Mouse (Mus musculus): ENCODE results near the gene Fus.

Fus gene

DNA sequence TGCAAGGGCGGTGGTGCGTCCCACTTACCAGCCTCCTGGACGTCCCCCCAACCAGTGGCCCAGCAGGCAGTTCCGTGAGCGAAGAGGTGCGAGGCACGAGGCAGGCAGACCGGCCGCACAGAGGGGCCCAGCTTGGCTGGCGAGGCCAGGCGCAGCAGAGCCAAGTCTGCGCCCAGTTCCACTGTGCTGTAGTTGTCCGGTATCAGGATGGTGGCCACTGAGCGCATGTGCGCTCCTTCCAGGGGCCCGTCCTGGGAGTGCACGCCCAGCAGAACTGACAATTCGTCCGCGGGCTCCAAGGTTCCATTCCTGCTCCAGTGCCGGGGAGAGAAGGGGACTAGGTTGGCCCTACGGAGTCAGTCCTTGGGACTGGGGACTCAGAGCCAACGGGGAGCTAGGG lies 22.6 kb upstream of the Fus start:
- DNase-seq (ENCODE audit: low spot score): no peak

DNA sequence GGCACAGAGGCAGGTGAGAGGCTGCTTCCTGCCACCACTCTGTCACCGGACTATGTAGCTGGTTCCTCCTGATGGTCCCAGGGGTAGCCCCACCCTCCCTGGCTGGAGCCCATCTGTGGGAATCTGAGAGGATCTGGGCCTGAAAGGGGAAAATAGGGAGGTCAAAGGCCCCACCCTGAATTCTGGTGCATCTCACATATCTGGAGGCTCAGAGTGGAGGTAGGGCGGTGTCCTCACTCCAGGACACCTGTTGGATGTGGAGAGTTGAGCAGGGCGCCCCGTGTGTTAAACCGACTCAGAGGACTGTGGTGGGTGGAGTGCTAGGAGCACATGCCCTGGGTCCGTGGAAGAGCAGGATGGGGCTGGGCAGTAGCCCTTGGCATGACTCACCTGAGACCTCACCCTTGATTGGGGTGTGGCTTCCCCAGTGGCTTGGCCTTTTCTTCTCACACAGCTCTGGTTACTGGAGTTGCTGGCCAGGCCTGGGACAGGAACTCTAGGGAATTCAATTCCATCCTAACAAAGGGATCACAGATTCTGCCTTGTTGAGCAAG lies 20.7 kb upstream of the Fus start, which contains the start of gene Prss36:
TSS of gene Prss36 (minus strand) at position 256 of the 554 bp plus-strand sequence.
- DNase-seq (ENCODE audit: low spot score): no peak

DNA sequence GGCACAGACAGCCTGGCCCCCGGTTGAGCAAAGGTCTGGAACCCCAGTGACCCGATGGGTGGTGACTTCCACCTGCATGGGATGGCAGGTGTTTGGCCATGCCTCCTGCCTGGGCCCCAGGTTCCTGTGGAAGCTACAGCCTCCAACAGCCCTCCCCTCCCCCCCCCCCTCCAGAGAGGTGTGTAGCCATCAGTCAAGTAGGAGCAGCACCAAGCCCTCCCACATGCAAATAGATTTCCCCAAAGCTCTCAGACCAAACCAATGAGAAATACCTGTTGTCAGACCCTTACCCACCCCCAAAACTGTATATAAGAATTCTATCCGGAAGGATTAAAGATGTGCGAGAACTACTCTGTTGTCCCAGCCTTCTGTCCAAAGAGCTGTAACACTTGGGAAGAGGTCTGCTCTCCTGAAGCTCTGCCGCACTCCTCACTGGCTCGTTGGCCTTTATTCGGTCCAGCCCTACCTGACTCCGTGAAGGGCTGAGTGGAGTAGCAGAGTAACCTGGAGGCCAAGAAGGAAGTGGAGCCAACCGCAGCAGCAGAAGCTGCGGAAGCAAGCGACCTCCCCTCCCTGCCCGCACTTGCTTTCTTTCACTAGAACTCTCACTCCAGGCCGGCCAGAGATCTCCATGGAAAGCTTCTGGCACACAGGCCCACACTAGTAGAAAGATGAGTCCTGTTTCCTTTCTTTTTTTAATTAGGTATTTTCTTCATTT lies 14.2 kb upstream of the Fus start:
- DNase-seq (ENCODE audit: low spot score): no peak

DNA sequence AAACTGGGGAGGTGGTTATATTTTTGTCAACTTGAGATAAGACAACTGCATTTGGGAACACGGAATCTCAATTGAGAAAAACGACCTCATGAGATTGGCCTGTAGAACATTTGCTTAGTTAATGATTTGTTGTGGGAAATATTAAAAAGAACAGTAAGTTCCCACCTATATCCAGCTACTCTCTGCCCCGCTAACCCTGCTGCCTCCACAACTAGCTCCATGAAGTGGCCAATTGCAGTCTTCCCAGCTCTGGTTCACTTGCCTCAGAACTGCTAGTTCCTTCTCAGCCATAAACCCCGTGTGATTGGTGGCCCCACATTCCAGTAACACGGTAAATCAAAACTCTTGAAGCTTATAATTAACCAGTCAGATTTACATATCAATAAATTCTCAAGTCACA lies 7.9 kb upstream of the Fus start:
- DNase-seq (ENCODE audit: low spot score): no peak

DNA sequence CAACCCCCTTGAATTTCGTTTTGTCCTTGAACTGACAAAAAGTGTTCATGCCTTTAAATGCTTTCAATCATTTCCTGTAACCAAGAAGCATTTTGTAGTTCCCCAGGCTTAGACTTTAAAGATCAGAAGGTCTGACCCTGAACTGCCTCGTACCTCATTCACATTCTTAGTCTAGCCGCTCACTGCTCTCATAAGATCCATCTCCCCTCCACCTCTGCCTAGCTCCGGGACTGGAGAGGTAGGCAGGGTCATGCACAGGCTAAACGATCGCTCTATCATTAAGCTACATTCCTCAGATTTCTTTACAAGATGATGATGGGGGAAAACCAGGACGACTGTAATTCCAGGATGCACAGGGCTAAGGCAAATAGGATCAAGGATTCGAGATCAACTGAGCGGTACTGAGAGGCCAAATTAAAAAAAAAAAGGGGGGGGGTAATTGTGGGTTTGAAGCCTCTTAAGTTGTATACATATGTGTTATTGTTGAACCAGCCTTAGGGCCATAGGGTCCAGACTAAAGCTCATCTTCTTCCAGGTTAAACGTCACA lies 812 bp upstream of the Fus start:
- DNase-seq (ENCODE audit: low spot score): no peak

DNA sequence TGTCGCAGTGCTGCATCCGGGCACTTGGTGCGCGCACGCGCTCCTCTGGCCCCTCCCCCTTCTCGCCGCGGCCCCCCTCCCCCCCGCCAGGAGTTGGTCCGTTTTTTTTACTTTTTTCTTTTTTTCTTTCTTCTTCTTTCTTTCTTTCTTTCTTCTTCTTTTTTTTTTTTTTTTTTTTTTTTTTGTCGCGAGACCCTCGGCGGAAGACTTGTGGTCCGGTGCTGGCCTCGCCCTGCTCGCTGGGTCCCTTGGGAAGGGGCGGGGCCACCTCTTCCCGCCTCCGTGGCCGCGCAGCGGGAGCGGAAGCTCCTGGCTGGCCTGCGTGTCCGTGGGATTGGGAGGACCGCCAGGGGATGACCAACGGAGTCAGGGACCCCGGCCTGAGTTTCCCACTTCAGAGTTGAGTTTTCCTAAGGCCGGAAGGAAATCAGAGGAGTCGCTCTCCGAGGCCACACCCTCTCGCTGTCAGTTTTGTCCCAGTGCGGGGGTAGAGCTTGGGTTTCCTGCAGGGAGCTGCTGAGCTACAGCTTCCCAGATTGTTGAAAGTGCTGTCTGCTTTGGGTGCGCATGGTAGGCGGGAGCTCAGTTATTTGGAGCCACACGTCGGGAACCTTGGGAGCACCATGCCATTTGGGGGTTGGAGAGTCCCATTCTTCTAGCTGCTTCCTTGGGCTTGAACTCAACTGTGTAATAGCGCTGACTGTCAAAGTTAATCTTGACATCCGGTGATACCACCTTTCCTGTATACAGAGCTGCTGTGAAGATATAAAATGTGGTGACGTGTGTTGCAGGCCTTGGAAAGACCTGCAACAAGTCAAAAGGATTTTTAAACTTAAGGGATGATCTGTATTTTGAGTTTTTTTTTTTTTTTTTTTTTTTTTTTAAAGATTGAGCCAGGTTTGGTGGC lies 918 bp downstream of the Fus start:
- DNase-seq (ENCODE audit: low spot score): peak; percentile 59

DNA sequence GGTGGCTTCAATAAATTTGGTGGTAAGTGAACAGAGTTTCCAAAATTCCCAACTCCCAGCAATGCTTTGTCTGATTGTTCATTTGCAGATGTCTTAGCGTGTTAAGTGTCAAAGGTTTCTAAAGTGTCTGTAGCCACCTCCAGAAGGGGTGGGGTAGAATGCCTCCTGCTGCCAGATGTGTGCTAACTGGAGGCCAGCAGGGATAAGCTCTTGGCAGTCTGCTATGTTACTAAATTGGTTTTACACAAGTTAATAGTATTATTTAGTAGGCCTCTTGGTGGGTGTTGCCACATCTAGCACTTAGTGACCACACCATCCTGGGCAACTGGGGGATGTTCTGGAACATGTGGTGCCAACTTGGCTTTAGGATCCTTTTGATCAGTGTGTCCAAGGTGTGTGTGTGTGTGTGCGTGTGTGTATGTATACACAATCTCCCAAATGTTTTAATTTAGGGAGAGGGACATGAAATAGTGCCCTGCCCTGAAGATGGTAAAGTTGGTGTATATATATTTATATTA lies 7.2 kb downstream of the Fus start:
- no peak for DNase-seq (ENCODE audit: low spot score)

DNA sequence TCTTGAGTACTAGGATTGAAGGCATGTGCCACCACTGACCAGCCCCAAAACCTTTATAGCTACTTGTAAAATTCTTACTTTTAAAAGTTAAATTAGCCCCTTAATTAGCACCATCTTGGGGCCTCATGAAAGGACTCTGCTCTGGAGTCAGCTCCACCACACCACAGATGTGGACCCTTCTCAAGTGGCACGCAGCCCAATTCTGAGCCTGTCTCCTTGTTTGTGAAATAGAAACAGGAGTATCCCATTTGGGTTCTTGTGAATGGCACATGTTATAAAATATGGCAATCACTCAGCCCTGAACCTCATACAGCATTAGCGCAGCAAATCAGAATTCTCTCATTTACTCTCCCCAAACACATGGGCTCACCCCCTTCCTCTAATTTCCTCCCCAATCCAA lies 11.6 kb downstream of the Fus start:
- no peak for DNase-seq (ENCODE audit: low spot score)

DNA sequence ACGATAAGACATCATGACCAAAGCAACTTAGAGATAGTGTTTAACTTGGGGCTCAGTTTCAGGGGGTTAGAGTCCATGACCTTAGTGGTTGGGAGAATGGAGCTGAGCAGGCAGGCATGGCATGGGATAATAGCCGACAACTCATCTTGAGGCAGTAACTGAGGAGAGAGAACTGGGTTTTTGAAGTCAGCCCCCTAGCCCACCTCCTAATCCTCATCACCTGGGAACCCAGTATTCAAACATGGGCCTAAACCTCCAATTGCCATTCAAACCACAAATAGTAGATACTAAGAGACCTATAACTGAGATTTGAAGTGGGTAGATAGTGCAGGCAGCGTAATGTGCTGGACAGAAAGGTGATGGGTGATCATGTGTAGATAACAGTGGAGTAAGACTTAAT lies 13.3 kb downstream of the Fus start:
- DNase-seq (ENCODE audit: low spot score): no peak

DNA sequence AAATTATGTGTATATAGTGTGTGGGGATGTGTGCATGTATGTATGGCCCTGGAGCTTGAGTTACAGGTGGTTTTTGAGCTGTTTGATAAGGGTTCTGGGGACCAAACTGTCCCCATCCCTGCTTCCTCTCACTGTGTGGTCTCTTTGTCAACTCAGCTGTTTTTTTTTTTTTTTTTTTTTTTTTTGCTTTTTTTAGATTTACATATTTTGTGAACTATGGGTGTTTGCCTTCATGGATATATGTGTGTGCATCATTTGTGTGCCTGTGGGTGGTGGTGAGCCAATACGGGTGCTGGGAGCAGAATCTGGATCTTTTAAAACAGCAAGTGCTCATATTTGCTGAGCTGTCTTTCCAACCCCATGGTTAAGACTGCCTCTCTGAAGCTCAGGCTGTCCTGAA lies 21.6 kb downstream of the Fus start:
- DNase-seq (ENCODE audit: low spot score): no peak

DNA sequence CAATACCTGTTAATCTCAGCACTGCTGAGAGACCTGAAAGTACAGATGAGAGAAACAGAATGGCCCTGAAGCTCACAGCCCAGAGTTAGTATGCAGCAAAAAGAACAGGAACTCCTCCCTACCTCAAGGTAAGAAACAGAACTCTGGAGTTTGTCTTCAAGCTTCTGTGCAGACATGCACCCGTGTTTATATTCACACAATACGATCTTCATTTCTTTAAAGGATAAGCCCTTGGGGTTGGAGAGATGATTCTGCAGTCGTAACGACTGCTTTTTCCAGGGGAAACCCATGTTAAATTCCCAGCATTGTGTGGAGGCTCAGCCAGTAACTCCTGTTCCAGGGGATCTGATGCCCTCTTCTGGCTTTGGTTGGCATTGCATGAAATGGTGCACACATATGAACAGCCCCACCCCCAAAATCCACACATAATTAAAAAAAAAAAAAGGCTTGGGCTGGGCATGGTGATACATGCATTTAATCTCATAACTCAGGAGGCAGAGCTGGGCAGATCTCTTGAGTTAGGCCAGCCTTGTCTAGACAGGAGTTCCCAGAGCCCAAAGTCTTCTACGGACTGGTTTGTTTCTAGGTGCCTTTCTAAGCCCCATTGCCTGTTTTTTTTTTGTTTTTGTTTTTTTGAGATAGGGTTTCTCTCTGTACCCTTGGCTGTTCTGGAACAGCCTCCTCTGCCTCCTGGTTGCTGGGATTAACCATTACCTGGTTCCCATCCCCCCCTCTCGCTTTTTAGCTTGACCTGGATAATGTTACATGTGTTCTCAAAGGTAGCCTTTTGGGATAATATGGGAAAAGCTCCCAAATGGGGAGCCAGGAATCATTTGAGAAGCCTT lies 24.6 kb downstream of the Fus start:
- DNase-seq (ENCODE audit: low spot score): peak; percentile 61

DNA sequence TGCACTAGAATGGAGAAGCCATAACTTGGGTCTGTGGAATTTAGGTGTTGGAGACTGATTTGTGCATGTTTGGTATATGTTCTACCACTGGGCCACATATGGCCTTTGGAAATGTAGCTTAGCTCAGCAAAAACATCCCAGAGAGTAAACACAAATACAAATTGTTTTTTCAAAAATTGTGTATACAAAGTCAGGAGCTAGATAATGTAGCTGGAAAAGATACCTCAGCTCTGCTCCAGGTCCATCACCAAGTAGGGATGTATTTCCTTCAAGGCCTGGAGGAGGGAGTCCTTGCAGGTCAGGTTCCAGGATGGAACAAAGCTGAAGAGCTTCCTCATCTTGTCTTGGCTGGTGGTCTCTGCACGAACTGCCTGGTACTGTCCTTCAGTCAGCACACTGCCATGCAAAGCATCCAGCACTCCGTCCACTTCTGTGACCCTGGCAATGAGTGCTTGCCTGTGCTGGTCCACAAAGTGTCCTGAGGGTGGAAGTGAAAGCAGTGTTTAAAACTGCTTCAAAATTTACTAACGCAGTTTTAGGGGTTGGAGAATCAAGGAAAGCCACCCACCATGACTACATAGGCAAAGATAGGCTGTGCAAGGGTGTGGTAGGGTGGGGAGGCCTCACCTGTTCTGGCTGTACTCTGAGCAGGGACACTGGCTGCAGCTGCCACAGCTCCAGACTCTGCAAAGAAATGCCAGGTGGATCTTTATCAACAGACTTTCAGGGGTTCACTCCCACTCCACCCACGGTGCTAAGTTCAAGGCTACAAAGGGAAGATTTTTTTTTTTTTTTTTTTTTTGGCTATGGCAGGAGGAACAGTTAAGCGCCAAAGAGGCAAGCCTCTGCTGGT lies 25.5 kb downstream of the Fus start:
- no peak for DNase-seq (ENCODE audit: low spot score)

DNA sequence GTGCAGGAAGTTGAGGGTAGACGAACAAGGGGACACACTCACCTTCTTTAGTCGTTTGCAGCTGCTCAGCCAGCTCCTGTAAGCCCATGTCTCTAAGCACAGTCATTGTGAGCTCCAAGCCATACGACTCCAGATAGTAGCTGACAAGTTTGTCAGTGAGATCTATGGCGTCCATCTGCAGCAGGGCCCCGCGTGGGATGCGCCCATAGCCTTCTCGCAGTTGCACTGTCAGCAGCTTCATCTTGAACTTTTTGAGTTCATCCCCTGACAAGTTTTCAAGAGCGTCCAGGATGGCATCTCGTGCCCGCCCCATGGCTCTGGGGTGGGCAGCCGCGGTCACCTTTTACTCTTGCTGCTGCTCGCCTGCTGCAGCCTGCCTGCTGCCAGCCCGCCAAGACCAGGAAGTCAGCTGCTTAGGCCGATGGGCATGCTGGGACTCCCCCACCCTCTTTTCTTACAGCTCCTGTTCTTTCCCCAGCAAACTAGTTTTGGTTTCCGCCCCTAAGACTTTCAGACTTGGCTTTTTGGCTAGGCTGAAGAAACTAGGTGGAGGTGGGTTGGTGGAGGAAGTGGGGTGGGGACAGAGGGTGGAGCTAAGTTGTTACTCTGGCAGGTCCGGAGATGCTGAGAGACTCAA lies 26.2 kb downstream of the Fus start, which contains the start of gene Pycard:
TSS of gene Pycard (minus strand) at position 527 of the 637 bp plus-strand sequence.
- no peak for DNase-seq (ENCODE audit: low spot score)

DNA sequence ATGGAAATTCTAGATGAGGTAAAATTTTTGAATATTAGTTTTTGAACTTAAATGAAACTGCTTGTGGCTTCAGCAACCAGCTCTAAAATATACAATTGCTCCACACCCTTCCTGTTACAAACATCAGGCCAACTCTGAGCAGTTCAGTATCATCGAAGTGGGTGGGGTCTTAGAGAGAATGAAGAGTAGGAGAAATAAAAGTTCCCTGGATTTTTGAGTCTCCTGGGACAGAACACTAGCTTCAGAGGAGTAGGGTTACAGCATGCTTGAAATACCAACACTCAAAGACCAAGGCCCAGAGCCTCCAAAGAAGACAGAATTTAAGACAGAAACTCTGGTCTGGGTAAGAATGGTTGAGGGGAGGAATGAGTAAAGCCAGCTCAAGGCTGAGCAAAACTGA lies 32.2 kb downstream of the Fus start:
- no peak for DNase-seq (ENCODE audit: low spot score)

DNA sequence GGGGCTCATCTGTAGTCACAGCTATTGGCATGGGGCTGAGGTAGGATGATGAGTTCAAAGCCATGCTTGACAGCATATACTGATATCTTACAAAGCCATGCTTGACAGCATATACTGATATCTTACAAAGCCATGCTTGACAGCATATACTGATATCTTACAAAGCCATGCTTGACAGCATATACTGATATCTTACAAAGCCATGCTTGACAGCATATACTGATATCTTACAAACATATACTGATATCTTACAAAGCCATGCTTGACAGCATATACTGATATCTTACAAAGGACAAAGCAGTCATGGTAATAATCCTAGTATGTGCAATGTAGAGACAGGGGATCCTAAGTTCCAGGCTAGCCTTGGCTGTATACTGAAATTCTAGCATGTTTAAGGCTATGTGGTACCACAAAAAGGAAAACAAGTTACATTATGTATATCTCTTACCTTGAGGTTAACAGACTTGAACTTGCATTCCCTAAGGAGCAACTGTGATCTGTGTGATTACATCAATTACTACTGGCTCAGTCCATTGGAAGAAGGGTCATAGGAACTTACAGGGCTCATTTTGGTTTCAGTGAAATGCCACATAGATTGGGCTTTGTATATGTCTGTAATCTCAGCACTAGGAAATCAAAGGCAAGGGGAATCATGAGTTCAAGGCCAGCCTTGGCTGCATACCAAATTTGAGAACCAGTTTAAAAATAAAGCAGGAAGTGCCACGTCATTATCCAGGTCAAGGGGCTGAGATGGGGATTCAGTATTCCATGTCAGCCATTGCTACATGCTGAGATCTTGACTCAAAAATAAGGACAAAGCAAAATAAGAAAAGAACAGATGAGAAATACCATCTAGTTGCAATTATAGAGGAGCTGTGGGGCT lies 33.1 kb downstream of the Fus start:
- no peak for DNase-seq (ENCODE audit: low spot score)

DNA sequence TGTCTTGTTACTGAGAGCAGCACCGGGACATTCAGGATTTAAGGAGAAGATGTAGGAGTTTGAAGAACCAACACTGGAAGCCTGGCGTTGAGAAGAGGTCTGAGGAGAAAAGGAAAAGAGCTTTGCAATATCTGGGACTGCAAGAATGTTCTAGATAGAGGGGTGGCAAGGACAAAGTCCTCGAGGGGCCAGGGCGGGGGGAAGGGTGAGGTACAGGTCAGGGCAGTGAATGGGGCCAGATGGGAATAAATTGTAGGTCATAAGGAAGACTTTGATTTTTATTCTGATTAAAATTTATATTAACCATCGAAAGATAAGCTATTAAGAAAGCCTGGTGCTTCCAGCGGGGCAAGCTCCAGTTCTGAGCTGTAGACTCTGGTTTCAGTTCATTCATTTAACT lies 35.8 kb downstream of the Fus start:
- DNase-seq (ENCODE audit: low spot score): no peak

DNA sequence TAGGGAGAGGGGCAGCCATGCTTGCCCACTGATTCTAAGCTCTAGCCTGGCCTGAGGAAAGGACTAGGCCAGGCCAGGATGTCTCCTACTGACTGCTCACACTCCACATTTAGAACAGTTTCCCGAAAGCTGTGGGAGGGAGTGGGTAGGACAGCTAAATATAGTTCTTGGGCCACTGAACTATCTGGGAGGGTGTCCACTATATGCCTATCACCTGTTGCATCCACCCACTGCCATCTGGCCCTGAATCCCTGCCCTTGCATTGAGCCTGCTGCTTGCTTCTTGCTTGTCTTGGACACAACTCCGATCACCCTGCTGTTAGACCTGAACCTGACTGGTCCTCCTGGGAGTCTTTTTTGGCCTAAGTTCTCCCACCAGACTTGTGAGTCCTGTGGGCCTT lies 36.4 kb downstream of the Fus start, which contains the start of gene Trim72:
TSS of gene Trim72 (plus strand) at position 262 of the 400 bp plus-strand sequence.
- no peak for DNase-seq (ENCODE audit: low spot score)

DNA sequence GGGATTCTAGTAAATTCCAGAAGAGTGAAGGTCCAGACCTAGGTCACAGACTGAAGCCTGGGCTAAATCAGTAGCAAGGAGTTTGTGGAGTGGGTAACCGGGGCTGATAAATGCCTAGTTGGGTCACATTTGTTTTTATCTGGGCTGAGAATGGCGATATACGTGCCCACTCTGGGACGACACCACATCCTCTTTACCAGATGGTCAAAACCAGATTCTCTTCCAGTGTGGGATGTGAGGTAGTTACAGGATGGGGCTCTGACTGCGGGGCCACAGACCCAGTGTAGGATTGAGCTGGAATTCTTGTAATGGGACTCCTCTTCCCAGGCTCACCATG lies 36.9 kb downstream of the Fus start:
- DNase-seq (ENCODE audit: low spot score): no peak

Data from left cerebral cortex, adult 11 months (tissue).